Mouse (Mus musculus): ENCODE measurements around the gene Cpt1c. TPM values are rescaled to one million over a fixed set of nuclear protein-coding genes. Genes with fewer than 3 reads are reported as not detected.

Gene Cpt1c
- total RNA-seq, 2 experiments from 2014 or later, result not detected

DNA sequence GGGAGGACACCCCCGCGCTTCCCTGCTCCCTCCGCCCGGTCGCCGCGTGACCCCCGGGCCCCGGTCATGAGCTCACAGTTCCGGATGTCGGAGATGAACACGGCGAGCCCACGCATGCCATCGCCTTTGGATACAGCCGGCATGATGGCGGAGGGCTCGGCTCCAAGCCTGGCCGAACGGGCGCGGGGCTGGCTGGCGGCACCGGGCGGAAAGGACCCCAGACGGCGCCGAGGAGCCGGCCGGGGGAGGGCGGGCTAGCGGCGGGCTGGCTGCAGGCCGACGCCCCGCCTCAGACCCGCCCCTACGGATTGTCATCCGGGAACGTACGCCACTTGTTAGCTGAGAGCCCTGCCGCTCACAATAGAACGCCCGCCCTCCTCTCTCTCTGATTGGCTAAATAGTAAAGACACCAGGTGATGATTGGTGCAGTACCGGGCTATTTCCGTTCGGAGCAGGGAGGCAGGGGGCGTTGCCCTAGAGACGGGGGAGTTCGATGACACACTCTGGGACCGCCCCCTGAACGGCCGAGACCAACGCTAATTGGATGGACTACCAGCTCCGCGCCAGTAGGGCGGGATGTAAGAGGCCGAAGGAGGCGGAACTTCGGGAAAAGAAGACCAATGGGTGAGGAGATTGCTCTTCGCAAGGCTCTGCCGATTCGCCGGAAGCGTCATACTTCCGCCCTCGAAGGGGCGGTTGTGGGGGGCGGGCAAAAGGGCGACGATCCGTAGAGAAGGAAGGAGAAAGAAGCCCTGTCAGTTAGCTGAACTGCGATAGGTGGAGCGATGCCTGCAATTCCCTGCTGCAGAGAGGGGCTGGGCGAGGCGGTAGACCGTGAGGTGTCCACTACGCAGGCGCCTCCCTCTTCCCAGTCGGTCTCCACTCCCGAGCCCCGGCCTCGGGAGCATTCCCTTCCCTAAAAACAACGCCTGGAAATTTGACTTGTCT lies 45.2 kb downstream of the Cpt1c start, which contains the start of gene Ap2a1:
TSS of gene Ap2a1 (minus strand) at position 293 of the 948 bp plus-strand sequence.
- peak; percentile 90 for ATAC-seq (replicated peaks; ENCODE audit: low FRiP score, poor library complexity, severe bottlenecking)

DNA sequence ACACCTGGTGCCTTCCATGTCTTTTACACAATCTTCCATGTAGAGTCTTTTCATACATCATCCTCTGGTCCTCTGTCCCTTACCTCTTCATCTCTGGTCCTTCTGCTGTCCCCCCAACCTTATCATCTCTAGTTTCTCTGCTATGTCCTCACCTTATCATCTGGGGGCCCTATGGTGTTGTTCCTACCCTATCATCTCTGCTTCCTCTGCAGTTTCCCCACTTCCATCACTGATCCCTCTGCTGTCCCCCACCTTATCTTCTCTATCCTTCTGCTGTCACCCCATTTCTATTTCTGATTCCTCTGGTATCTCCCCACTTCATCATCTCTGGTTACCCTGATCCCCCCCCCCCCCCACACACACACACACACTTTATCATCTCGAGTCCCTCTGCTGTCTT lies 46.1 kb downstream of the Cpt1c start:
- ATAC-seq (replicated peaks; ENCODE audit: low FRiP score, poor library complexity, severe bottlenecking), result no peak

- ATAC-seq (replicated peaks; ENCODE audit: low FRiP score, poor library complexity, severe bottlenecking), result no peak
These were observed 49.2 kb downstream of the Cpt1c start for GRCm38 (mm10) chr7:44925468-44925867.

DNA sequence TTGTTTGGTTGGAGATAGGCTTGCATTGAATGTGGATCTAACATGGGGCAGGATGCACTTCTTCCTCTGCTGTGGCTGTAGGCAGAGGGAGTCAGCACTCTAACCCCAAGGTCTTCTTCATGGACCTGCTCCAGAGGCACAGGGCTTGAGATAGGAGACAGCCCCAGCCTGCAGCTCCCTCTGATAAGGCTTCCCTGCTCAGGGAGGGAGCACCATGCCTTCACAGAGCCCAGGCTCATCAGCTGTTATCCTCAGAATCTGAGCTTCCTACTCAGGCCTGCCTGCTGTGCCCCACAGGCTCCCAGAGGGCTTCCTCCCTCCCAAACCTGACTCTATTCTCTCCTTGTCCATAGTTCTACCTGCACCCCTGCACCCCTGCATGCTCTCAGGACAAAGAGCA lies 52.1 kb downstream of the Cpt1c start:
- peak; percentile 67 for ATAC-seq (replicated peaks; ENCODE audit: low FRiP score, poor library complexity, severe bottlenecking)

GRCm38 (mm10) chr7:44919127-44919526 lies 55.5 kb downstream of the Cpt1c start:
- ATAC-seq (replicated peaks; ENCODE audit: low FRiP score, poor library complexity, severe bottlenecking), result no peak

GRCm38 (mm10) chr7:44918219-44918618 lies 56.4 kb downstream of the Cpt1c start:
- peak; percentile 80 for ATAC-seq (replicated peaks; ENCODE audit: low FRiP score, poor library complexity, severe bottlenecking)

DNA sequence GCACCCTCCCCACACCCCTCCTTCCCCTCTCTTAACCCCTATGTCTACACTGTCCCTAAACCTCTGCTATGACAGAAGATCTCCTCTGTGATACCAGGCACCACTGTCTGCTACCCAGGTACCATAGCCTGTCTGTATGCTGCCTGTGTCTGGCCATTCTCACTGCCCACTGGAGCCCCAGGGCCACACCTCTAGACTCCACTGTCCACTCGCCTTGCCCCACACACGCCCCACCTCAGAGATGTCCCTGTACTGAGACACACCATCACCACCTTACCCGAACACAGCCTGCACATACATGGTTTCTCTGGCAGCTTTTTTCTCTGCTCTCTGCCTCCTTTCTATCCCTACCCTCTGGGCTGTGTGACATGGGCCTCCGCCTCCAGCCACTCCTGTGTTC lies 57.8 kb downstream of the Cpt1c start:
- no peak for ATAC-seq (replicated peaks; ENCODE audit: low FRiP score, poor library complexity, severe bottlenecking)

DNA sequence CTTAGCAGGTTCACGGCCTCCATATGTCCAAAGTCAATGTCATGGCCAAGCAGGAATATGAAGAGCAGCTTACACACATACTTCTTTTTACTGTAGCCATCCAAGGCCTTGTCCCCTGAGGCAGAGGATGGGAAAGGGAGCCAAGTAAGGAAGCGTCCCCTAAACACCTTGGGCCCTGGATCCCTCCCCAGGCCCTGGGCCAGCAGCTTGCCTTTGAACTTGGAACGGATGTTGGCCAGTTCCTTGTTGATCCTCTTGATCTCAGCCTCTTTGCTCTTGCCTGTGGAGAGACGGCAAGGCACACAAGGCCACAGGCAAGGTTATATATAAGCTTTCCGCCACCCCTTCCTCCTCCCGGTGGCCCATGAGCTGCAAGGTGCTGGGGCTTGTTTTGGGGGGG lies 58.5 kb downstream of the Cpt1c start:
- ATAC-seq (replicated peaks; ENCODE audit: low FRiP score, poor library complexity, severe bottlenecking), result no peak

GRCm38 (mm10) chr7:44915314-44915713 lies 59.3 kb downstream of the Cpt1c start:
- ATAC-seq (replicated peaks; ENCODE audit: low FRiP score, poor library complexity, severe bottlenecking), result no peak

GRCm38 (mm10) chr7:44914396-44914795 lies 60.3 kb downstream of the Cpt1c start:
- ATAC-seq (replicated peaks; ENCODE audit: low FRiP score, poor library complexity, severe bottlenecking), result no peak

Other genes with a start within 250 kb of the Cpt1c start
Only the 30 nearest of the 35 such genes appear.
- 11.7 and 23.4 TPM in 2 replicates for gene Nup62, start 158.8 kb downstream of the Cpt1c start, total RNA-seq (2015; ENCODE audit: low replicate concordance)
- gene Nup62, start 158.8 kb downstream of the Cpt1c start, total RNA-seq (2017; ENCODE audit: low replicate concordance), result 37.4 and 39.4 TPM in 2 replicates
- 0.72 and 2.1 TPM in 2 replicates for gene Il4i1, start 158.5 kb downstream of the Cpt1c start, total RNA-seq (2015; ENCODE audit: low replicate concordance)
- 2.6 and 3.1 TPM in 2 replicates for gene Il4i1, start 158.5 kb downstream of the Cpt1c start, total RNA-seq (2017; ENCODE audit: low replicate concordance)
- 3.4 TPM in 1 of 2 replicates, not detected in the other for gene Atf5, start 158.2 kb downstream of the Cpt1c start, total RNA-seq (2015; ENCODE audit: low replicate concordance)
- 2.1 and 2.8 TPM in 2 replicates for gene Atf5, start 158.2 kb downstream of the Cpt1c start, total RNA-seq (2017; ENCODE audit: low replicate concordance)
- 1.8 and 3.8 TPM in 2 replicates for gene Akt1s1, start 125.9 kb downstream of the Cpt1c start, total RNA-seq (2015; ENCODE audit: low replicate concordance)
- 3.7 and 27.8 TPM in 2 replicates for gene Akt1s1, start 125.9 kb downstream of the Cpt1c start, total RNA-seq (2017; ENCODE audit: low replicate concordance)
- 6.8 and 58.3 TPM in 2 replicates for gene Tbc1d17, start 125.8 kb downstream of the Cpt1c start, total RNA-seq (2015; ENCODE audit: low replicate concordance)
- 18.0 and 35.8 TPM in 2 replicates for gene Tbc1d17, start 125.8 kb downstream of the Cpt1c start, total RNA-seq (2017; ENCODE audit: low replicate concordance)
- 29.6 and 36.0 TPM in 2 replicates for gene Pnkp, start 117.7 kb downstream of the Cpt1c start, total RNA-seq (2015; ENCODE audit: low replicate concordance)
- 30.9 and 58.2 TPM in 2 replicates for gene Pnkp, start 117.7 kb downstream of the Cpt1c start, total RNA-seq (2017; ENCODE audit: low replicate concordance)
- 16.9 and 18.4 TPM in 2 replicates for gene Ptov1, start 105.1 kb downstream of the Cpt1c start, total RNA-seq (2015; ENCODE audit: low replicate concordance)
- 1.8 and 4.8 TPM in 2 replicates for gene Ptov1, start 105.1 kb downstream of the Cpt1c start, total RNA-seq (2017; ENCODE audit: low replicate concordance)
- 10.1 and 18.0 TPM in 2 replicates for gene Med25, start 82.1 kb downstream of the Cpt1c start, total RNA-seq (2015; ENCODE audit: low replicate concordance)
- 8.0 and 11.3 TPM in 2 replicates for gene Med25, start 82.1 kb downstream of the Cpt1c start, total RNA-seq (2017; ENCODE audit: low replicate concordance)
- 2.5 and 6.5 TPM in 2 replicates for gene Fuz, start 78.8 kb downstream of the Cpt1c start, total RNA-seq (2015; ENCODE audit: low replicate concordance)
- 4.5 and 6.7 TPM in 2 replicates for gene Fuz, start 78.8 kb downstream of the Cpt1c start, total RNA-seq (2017; ENCODE audit: low replicate concordance)
- 93.0 and 93.9 TPM in 2 replicates for gene Ap2a1, start 45.4 kb downstream of the Cpt1c start, total RNA-seq (2015; ENCODE audit: low replicate concordance)
- gene Ap2a1, start 45.4 kb downstream of the Cpt1c start, total RNA-seq (2017; ENCODE audit: low replicate concordance), result 46.2 and 74.2 TPM in 2 replicates
- not detected in 2 replicates for gene Tsks, start 31.6 kb downstream of the Cpt1c start, total RNA-seq (2015; ENCODE audit: low replicate concordance)
- gene Tsks, start 31.6 kb downstream of the Cpt1c start, total RNA-seq (2017; ENCODE audit: low replicate concordance), result not detected in 2 replicates
- 17.3 and 28.9 TPM in 2 replicates for gene Prmt1, start 11.7 kb upstream of the Cpt1c start, total RNA-seq (2015; ENCODE audit: low replicate concordance)
- 2.3 and 25.4 TPM in 2 replicates for gene Prmt1, start 11.7 kb upstream of the Cpt1c start, total RNA-seq (2017; ENCODE audit: low replicate concordance)
- gene Irf3, start 22.8 kb upstream of the Cpt1c start, total RNA-seq (2015; ENCODE audit: low replicate concordance), result 50.7 and 80.7 TPM in 2 replicates
- gene Irf3, start 22.8 kb upstream of the Cpt1c start, total RNA-seq (2017; ENCODE audit: low replicate concordance), result 44.2 and 62.0 TPM in 2 replicates
- gene Bcl2l12, start 23.9 kb upstream of the Cpt1c start, total RNA-seq (2015; ENCODE audit: low replicate concordance), result 6.3 and 10.1 TPM in 2 replicates
- gene Bcl2l12, start 23.9 kb upstream of the Cpt1c start, total RNA-seq (2017; ENCODE audit: low replicate concordance), result 3.6 and 8.7 TPM in 2 replicates
- 20.9 and 30.2 TPM in 2 replicates for gene Scaf1, start 41.5 kb upstream of the Cpt1c start, total RNA-seq (2015; ENCODE audit: low replicate concordance)
- 15.8 and 31.6 TPM in 2 replicates for gene Scaf1, start 41.5 kb upstream of the Cpt1c start, total RNA-seq (2017; ENCODE audit: low replicate concordance)
- gene Rras, start 43.1 kb upstream of the Cpt1c start, total RNA-seq (2015; ENCODE audit: low replicate concordance), result 15.9 and 24.1 TPM in 2 replicates
- 0.90 TPM in 1 of 2 replicates, not detected in the other for gene Rras, start 43.1 kb upstream of the Cpt1c start, total RNA-seq (2017; ENCODE audit: low replicate concordance)
- 3.6 and 6.7 TPM in 2 replicates for gene Prr12, start 78.0 kb upstream of the Cpt1c start, total RNA-seq (2015; ENCODE audit: low replicate concordance)
- gene Prr12, start 78.0 kb upstream of the Cpt1c start, total RNA-seq (2017; ENCODE audit: low replicate concordance), result 0.13 and 0.23 TPM in 2 replicates
- 24.5 and 30.6 TPM in 2 replicates for gene Nosip, start 87.6 kb upstream of the Cpt1c start, total RNA-seq (2015; ENCODE audit: low replicate concordance)
- gene Nosip, start 87.6 kb upstream of the Cpt1c start, total RNA-seq (2017; ENCODE audit: low replicate concordance), result 32.7 and 54.0 TPM in 2 replicates
- gene Prrg2, start 87.8 kb upstream of the Cpt1c start, total RNA-seq (2015; ENCODE audit: low replicate concordance), result 2.9 and 8.8 TPM in 2 replicates
- gene Prrg2, start 87.8 kb upstream of the Cpt1c start, total RNA-seq (2017; ENCODE audit: low replicate concordance), result 0.91 and 6.8 TPM in 2 replicates
- 1.1 and 8.8 TPM in 2 replicates for gene Rcn3, start 117.4 kb upstream of the Cpt1c start, total RNA-seq (2015; ENCODE audit: low replicate concordance)
- 1.9 and 4.0 TPM in 2 replicates for gene Rcn3, start 117.4 kb upstream of the Cpt1c start, total RNA-seq (2017; ENCODE audit: low replicate concordance)
- gene Fcgrt, start 129.0 kb upstream of the Cpt1c start, total RNA-seq (2015; ENCODE audit: low replicate concordance), result 10.5 TPM in 2 replicates
- 8.3 and 9.7 TPM in 2 replicates for gene Fcgrt, start 129.0 kb upstream of the Cpt1c start, total RNA-seq (2017; ENCODE audit: low replicate concordance)
- 694 and 736 TPM in 2 replicates for gene Rps11, start 149.6 kb upstream of the Cpt1c start, total RNA-seq (2015; ENCODE audit: low replicate concordance)
- 189 and 313 TPM in 2 replicates for gene Rps11, start 149.6 kb upstream of the Cpt1c start, total RNA-seq (2017; ENCODE audit: low replicate concordance)
- 918 and 1,040 TPM in 2 replicates for gene Rpl13a, start 153.9 kb upstream of the Cpt1c start, total RNA-seq (2015; ENCODE audit: low replicate concordance)
- gene Rpl13a, start 153.9 kb upstream of the Cpt1c start, total RNA-seq (2017; ENCODE audit: low replicate concordance), result 765 and 800 TPM in 2 replicates
- gene Gm45713, start 161.4 kb upstream of the Cpt1c start, total RNA-seq (2015; ENCODE audit: low replicate concordance), result not detected in 2 replicates
- 0.98 and 2.3 TPM in 2 replicates for gene Gm45713, start 161.4 kb upstream of the Cpt1c start, total RNA-seq (2017; ENCODE audit: low replicate concordance)
- 3.6 and 17.2 TPM in 2 replicates for gene Flt3l, start 161.6 kb upstream of the Cpt1c start, total RNA-seq (2015; ENCODE audit: low replicate concordance)
- gene Flt3l, start 161.6 kb upstream of the Cpt1c start, total RNA-seq (2017; ENCODE audit: low replicate concordance), result 0.23 and 4.5 TPM in 2 replicates
- gene Pih1d1, start 179.5 kb upstream of the Cpt1c start, total RNA-seq (2015; ENCODE audit: low replicate concordance), result 58.7 and 96.4 TPM in 2 replicates
- 6.8 and 8.7 TPM in 2 replicates for gene Pih1d1, start 179.5 kb upstream of the Cpt1c start, total RNA-seq (2017; ENCODE audit: low replicate concordance)
- 24.5 and 29.3 TPM in 2 replicates for gene Aldh16a1, start 179.7 kb upstream of the Cpt1c start, total RNA-seq (2015; ENCODE audit: low replicate concordance)
- gene Aldh16a1, start 179.7 kb upstream of the Cpt1c start, total RNA-seq (2017; ENCODE audit: low replicate concordance), result 12.4 and 14.1 TPM in 2 replicates
- not detected in 2 replicates for gene Slc17a7, start 189.1 kb upstream of the Cpt1c start, total RNA-seq (2015; ENCODE audit: low replicate concordance)
- not detected in 2 replicates for gene Slc17a7, start 189.1 kb upstream of the Cpt1c start, total RNA-seq (2017; ENCODE audit: low replicate concordance)
- not detected in 2 replicates for gene Gfy, start 204.7 kb upstream of the Cpt1c start, total RNA-seq (2015; ENCODE audit: low replicate concordance)
- not detected in 2 replicates for gene Gfy, start 204.7 kb upstream of the Cpt1c start, total RNA-seq (2017; ENCODE audit: low replicate concordance)
- not detected in 2 replicates for gene Pth2, start 206.1 kb upstream of the Cpt1c start, total RNA-seq (2015; ENCODE audit: low replicate concordance)
- gene Pth2, start 206.1 kb upstream of the Cpt1c start, total RNA-seq (2017; ENCODE audit: low replicate concordance), result not detected in 2 replicates